Mouse (Mus musculus) 416B (cell line): ENCODE data around the gene Otud7a.

ENCODE experiments used
- DNase-seq: peaks from one replicate; pipeline ENCODE4 v3.0.0; 2011; ENCODE audit warnings: low read depth

The Otud7a gene

DNA sequence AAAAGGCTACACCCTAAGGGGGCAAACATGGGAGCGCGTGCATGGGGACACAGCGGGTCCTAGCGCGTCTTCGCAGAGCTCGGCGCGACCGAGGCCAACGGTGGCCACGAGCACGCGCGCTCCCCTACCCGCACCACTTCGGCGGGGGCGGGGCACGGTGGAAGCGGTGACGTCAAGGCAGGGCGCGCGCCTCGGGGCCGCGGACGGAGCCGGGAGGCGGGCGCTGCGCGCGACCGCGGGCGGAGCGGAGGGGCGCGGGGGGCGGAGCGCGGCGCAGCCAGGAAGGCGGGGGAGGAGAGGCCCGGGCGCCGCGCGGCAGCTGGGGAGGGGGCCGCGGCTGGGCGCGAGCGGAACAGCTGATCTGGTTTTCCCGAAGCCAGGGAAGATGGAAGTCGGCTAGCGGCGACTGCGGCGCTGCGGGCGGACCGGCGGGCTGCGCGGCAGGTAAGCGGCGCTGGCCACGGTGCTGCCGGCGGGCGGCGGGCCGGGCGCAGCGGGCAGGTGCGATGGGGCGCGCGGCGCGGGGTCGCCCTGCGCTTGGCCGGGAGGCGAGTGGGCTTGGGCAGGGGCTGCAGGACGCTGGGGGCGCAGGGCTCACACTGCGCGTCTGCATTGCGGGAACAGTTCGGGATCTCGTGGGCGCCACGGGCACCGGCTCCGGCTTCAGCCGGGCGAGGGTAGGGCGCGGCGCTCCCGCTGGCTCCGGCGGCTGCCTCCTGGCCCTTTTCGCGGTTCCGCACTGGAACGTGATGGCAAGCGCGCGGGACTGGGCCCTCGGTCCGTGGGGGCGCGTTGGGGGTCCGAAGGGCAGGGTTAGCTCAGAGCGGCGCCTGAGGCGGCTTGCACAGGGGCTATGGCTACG lies at the start of gene Otud7a:
Gene Otud7a, plus strand, starts transcription at position 268 of the 862 bp plus-strand sequence.
- no peak for DNase-seq

DNA sequence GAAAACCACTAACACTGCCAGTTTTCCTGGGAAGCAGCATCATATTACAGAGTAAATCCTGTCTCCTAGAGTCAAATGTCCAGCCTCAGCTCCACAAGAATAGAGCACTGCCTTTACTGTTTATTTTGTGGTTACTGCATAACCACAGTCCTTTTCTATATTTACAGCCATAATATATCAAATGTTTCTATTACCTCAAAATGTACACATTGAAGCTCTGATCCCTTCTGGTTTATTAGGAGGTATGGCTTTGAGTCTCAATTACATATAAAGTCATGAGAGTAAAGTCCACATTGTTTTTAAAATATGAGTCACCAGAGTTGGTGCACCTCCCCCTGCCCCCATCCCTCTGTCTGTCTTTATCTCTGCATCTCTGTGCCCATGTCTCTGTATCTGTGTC lies 38.6 kb upstream of the Otud7a start:
- no peak for DNase-seq

DNA sequence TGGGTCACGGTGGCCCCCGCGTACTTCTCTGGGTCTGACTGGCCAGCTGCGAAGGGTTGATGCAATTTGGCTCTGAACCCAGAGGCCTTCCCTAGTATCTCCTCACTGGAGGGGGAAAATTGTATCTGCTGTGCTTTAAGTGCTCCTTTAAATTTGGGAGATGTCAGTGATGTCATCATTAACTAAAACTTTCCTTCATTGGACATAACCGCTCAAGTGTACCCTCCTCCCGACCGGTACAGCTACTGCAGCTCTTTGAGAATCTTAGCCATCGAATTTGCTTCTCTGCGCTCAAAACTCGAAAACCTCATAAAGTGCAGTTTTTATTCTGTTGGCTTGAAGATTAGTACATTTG lies 772 bp downstream of the Otud7a start:
- no peak for DNase-seq

DNA sequence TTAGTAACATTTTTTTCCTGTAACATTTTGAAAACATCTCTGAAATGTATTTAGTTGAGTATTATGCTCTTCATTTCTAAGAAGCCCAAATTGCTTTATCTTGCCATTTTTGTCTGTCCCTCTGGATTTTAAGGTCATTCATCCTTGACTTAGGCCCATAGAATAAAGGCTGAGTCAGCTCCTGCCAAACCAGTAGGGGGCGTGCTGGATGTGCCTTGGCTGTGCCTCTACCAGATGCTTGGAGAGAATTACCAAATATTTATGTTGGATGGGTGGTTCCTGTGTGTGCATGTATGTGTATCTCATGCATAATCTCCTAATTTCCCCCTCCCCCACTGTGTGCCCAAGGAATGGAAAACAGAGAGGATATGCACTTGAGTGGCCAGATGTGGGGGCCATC lies 2.4 kb downstream of the Otud7a start:
- DNase-seq: no peak

DNA sequence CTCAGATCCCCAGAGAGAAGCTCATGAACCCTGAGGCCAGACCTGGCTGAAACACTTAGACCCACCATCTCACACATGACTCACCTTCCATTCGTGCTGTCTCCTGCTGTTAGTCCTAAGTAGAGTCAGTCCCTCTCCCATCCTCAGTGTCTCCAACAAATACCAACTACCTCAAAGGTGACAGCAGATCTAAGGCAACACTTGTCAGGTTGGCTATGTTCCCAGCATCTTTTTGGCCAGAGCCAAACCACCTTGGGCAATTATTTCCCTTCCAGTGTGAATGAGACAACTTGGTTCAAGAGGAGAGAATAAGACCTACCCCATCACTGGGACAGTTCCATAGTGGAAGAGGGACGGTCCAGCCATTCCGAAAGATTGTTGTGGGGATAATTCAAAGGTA lies 10.7 kb downstream of the Otud7a start:
- DNase-seq: no peak

DNA sequence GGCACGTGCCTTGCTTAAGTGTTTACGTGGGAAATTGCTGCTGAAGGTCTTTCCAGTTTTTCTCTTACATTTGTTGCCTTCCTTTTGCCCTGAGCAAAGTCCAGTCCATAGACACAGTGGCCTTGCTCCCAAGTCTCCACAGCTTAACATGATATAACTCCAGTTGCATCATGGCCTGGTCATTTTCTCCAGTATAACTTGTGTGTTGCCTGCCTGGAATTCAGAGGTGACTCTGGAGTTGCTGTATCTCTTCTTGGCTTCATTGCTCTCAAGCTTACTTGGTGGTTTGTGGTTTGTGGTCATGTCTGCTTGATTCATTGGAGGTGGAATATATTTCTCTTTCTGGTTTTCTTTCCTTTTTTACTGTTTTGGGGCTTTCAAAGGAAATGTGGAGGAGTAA lies 17.7 kb downstream of the Otud7a start:
- DNase-seq: peak; percentile 5

DNA sequence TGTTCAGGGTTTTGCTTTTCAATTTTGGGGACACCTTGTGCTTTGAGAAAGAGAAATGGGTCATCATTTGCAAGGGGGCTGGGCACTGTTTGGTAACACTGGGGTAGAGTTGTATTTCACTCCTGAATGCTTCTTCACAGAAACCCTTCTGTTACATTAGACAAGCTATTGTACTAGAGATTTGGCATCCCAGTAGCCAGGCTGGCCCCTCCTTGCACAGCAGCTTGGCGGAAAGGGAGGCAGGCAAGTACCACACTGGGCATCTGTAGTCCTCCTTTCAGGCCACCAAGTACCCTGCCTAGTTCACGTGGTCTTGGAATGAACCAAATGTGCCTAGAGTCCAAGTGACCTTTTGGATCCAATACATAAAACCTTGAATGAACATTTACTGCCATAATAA lies 18.1 kb downstream of the Otud7a start:
- DNase-seq: no peak

DNA sequence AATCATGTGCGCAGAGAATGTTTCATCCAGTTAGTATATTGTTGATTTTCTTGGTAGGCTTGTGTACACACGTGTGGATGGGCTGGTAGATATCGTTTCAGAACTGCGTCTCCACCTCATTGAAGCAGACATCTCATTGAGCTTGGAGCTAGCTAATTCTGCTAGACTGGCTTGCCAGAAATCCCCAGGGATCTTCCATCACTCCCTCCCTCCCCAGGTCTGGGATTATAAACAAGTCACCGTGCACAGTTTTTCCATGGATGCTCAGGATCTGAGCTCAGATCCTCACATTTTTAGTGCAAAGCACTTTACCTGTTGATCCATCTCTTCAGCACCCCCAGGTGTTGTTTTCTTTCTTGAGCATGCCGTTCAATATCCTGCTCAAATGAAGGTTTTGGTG lies 22.2 kb downstream of the Otud7a start:
- no peak for DNase-seq

DNA sequence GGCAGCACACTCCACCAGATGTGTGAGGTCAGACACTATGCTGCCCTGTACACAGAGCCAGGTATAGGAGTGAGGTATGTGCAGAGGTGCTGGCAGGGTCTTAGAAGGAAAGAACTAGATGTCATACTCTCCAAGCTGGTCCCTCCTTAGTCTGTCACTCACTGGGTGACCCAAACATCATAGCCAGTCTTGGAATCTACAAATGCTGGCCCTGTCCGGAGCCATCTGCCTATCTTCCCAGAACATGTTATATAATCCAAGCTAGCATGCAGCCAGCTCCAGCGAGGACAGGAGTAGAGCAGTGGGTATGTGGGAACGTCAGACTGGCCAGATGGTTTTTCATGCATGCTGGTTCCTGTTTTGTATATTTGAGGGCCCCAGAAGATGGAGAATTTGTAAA lies 23.7 kb downstream of the Otud7a start:
- DNase-seq: no peak

DNA sequence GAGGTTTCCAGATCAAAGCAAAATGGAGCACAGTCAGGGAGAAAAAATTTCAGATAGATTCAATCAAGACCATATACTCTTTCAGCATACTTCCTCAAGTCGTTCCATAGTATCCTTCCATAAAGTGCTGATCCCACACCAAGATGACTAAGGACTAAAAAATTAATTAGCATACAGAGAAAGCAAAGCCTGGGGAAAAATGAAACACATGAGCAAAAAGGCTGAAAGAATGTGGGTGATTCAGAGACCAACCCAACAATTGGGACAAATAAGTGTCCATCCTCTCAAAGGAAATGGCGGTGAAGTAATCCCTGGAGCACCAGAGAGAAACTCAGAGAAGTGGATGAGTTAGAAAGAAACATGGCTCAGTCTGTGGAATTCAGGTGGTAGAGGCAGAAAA lies 38.5 kb downstream of the Otud7a start:
- DNase-seq: no peak

DNA sequence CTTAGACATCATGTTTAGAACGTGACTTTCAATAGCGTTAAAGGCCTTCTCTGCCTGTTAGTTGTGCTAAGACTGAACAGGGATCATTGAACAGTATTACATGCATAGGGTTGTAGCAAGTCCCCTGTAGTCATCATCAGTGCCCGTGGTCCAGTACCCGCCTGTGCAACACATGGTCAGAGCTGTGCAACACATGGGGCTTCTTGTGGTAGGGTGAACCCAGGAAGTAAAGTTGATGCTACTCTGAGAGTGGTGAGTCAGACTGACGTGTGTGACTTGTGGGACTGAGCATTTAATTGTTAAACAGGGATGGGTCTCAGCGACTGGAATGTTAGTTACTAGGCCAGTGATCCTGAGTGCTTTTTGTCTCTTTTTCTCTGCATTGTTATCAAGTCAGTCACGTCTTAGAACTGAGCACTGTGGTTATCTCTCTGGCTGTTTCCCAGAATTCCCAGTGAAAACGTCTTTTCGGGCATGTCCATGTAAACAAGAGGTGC lies 52.5 kb downstream of the Otud7a start:
- DNase-seq: no peak

DNA sequence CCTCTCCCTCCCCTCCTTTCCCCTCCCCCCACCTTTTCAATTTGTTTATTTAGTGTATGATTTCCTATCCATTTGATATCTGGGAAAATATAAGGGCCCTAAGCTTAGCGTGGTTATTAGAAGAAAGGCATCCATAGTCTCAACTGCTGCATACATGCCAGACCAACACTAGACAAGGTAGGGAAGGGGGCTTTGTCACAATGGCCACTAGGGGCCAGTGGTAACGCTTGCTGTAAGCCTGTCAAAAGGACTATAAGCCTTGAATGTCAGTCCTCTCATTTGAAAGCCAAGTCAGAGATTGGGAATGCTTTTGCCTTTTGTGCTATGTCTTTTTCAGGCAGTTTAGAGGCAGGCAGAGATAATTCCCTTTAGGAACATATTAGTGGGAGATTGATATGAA lies 59.7 kb downstream of the Otud7a start:
- DNase-seq: peak; percentile 15

DNA sequence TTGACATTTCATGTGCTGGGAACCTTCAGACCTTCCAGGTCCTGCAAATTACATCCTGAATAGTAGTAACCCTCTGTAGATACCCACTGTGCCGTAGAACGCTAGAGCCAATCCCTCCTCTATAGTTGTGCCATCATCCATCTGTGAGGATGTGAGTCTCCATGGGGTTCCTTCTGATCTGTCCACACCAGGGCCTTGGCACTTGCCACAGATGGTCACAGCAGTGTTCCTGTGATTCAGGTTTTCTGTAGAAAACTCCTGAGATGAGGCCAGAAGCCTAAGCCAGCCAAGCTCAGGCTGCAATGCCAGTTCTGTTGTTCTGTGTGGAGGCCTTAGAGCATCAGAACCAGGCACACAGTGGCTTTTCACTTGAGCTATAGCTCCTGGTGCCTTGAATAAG lies 63.5 kb downstream of the Otud7a start:
- DNase-seq: no peak

DNA sequence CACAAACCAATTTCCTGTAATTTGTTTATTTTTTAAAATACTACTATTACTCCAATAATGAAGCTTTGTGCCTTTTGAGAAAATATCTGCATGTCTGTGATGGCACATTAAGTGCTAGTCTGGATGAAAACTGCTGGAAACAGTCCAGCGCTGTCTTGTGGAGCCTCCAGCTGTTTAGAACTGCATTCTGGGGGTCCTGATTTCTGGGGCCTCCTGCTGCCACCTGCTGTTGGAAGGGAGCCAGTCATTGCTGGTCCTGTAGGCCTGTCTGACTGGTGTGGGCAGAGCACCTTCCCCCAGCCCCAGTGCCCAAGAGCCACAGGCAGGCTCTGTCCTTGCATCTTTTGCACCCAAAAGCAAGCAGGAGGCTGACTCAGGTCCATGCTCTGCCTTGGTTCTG lies 65.3 kb downstream of the Otud7a start:
- no peak for DNase-seq

DNA sequence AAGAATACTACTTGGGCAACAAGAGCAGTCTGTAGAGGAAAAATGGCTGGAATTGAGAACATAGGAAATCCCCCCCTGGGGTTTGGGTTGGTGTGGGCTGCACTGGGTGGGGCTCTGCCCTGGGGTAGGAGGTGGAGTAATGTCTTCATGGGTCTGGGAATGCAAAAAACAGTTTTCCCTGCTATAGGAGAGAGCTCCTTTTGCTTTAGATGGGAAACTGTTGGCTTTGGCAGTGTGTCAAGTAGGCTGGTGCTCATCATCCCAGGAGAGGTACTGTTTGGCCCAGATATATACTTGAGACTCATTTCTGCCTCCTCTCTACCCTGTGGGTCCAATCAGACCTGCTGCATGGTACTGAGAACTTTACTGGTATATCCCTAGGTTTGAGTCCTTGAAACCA lies 66.9 kb downstream of the Otud7a start:
- no peak for DNase-seq

DNA sequence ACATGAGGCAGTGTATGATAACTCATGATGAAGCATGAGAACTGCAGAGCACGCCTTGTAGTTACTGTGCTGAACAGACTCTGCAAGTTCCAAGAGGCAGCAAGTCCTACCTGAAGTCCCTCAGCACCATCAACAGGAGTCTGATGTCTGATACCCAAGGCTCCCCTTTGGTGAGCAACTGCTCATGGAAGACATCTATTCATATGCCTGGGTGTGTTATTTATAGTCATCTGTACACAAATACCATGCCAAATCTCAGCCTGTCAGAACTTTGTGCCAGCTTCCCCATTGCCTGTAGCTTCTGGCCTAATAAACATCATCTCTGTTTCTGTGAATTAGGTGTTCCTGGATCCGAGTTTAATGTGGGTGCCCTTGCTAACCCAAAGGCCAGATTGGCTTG lies 68.0 kb downstream of the Otud7a start:
- no peak for DNase-seq

DNA sequence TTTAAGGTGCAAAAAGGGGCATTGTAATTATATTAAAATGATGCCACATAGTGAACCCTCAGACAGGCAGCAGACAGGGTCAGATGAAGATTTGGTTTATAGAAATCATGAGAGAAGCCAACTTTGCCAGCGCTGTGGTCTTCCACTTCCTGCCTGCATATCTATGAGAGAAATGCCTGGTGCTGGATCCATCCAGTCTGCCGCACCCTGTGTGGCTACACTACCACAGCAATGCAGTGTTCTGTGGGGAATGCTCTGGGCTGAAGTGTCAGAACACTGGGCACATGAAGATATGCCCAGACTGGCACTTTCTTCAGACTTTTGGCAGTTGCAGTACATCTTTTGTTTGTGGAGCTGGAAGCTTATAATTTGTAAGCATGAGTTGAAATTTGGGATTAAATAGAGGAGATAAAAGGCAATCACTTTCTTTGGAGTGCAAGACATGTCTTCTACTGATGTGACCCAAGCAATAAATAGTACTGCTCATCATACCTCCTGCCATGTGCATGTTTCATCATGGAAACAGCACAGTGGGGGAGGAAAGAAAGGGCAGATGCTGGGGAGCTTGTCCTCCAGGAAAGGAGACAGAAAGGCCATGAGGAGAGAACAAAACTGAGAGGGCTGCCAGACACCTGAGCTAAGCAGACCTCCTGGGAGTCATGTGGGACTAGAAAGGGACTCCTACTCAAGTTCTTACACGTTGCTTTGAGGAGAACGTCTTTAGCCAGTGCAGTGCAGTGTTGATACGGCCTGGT lies 71.8 kb downstream of the Otud7a start:
- DNase-seq: no peak

DNA sequence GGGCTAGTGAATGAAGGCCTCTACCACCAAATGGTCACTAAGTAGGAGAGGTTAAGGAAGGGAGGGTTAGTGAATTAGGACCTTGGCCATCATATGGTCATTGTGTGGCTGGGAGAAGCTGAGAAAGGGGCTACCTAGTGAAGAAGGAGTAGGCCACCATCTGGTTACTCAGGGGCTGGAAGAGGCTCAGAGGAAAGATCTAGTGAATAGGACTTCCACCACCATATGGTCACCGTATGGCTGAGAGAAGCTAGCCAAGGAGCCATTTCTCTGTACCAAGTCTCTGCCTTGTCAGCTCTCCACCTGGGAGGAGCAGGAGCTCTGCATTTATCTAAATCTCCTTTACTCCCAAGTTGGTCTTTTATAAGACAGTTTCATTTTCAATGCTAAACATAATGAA lies 75.7 kb downstream of the Otud7a start:
- DNase-seq: no peak

DNA sequence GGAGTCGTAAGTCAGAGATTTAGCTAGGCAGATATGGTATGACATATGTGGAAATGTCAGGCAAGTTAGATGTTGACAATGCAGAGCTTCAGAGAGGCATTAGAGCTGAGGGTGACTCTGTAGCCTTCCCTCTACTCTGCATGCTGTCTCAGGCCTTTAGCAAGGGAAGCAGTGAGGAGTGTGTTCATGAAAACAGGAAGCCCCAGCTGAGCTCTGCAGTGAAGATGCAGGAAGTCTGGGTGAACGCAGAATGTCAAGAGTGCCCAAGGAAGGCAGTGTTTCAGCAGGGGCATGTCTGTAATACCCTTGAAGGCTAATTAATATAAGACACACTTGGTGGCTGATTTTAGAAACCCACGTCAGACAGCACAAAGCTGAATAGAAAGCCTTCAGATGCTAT lies 77.9 kb downstream of the Otud7a start:
- DNase-seq: no peak

DNA sequence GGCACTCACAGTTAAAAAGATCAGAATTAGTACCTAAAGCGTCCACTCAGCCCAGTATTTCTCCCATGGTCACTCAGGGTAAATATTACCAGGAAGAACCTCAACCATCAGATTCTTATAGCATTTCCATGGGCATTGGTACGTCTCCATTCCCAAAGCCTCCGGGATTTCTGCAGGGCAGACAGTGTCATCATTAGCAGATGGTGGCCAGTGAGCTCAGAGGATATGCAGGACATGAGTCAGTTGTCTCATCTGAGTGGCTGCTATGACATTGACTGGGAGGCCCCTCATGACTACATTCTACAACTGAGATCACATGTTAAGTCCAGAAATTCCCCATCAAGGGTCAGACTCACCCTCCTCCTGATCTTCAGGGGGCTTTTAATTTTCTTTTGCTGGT lies 78.5 kb downstream of the Otud7a start:
- DNase-seq: no peak

DNA sequence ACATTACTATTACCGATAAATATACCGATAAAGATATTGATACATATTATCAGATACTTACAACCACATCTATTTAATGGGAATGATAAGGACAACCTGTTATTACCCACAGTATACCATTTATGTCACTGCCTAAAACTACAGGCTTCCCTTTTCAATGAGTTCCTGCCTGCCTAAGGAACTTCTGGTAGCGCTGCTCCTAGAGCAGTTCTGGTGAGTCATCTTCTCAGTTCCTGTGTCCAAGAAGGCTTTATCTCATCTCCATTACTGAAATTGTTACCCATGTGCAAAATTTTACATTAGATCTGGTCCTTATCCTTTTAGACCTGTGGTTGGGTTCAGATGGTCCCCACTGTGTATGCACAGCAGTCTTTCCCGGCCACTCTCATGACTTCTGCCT lies 95.7 kb downstream of the Otud7a start:
- no peak for DNase-seq

DNA sequence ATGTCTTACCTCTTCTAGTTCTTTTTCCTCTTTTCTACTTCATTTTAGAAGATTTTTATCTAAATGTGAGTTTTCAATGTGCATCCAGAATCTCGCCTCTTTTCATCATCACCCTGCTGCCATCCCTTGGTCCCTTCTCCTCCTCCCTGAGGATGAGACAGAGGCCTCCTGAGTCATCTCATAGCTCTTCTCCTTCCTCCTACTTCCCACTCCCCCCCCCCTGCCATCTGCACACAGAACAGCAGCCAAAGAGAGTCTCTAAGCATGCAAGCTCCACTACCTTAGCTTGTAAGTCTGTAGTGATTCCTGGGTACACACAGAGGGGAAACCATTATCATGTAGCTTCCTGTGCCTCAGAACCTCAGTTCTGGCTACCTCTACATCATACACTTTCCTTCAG lies 109.9 kb downstream of the Otud7a start:
- no peak for DNase-seq

DNA sequence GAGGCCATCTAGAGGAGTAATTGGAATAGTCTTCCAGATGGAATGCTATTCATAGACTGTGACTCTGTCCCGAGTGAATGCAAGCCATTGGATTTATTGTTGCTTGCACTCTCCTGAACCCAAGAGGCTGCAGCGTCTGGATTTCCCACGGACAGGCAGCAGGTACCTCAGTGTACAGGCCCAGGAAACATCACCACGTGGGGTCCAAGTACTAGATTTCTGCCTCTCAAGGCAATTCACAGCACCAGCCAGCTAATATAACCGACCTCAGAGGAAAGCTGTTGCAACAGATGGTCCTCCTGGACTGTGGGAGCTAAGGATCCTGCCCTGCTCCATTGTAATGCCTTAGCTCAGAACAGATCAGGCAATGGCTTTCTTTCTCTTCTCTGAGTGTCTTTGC lies 111.8 kb downstream of the Otud7a start:
- no peak for DNase-seq

DNA sequence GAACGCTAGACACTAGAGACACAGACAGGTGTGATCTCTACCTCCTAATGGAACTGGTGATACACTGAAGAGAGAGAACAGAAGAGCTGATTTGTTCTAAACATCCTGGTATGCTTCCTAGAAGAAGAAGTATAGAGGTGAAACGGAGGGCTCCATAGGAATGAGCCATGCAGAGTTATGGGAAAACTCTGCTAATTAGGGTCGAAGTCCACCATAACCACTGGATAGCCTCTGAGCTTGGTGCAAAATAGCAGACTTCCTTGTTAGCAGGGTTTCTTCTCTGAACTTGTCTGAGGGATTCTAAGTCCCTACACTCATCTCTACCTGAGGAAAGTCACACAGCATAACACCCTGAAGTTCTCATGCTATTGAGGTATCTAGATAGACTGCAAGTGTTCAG lies 114.4 kb downstream of the Otud7a start:
- no peak for DNase-seq
